Mouse (Mus musculus): Measurements from ENCODE around the gene Wrnip1. TPM values are rescaled to one million over a fixed set of nuclear protein-coding genes. Genes with fewer than 3 reads are reported as not detected.

Wrnip1 gene
- total and polyA plus RNA-seq, 2 experiments from 2014 or later: 38.0 to 85.1 TPM

GRCm38 (mm10) chr13:32834513-32834912 lies 32.7 kb downstream of the Wrnip1 start:
- H3K9ac ChIP-seq: no peak overlapping the region
- no peak overlapping the region for H3K4me2 ChIP-seq (ENCODE audit: low read depth)
- 93% methylated on average over 5 of the region's 5 CpGs for WGBS
- H3K9me3 ChIP-seq (ENCODE audit: low read length): no peaks in the 10 kb centered on the region
- no peaks in the 10 kb centered on the region for H3K27me3 ChIP-seq (ENCODE audit: insufficient read depth, low read length)
- H3K36me3 ChIP-seq (ENCODE audit: insufficient read depth): no peaks in the 10 kb centered on the region
- no peak overlapping the region for H3K4me3 ChIP-seq (ENCODE audit: low read depth, low read length)
- ATAC-seq (no peak), DNase-seq (no peak)
- no peak for TF ChIP-seq CTCF (IDR thresholded peaks at IDR 0.05; ENCODE audit: low read depth)
- H3K4me1 ChIP-seq (ENCODE audit: insufficient read depth): no peaks in the 10 kb centered on the region
- H3K27ac ChIP-seq (ENCODE audit: low read depth, low read length): no peak overlapping the region

GRCm38 (mm10) chr13:32839314-32839713 lies 37.5 kb downstream of the Wrnip1 start:
- H3K9ac ChIP-seq: no peak overlapping the region
- no peak overlapping the region for H3K27ac ChIP-seq (ENCODE audit: low read depth, low read length)
- H3K4me2 ChIP-seq (ENCODE audit: low read depth): no peak overlapping the region
- TF ChIP-seq CTCF (IDR thresholded peaks at IDR 0.05; ENCODE audit: low read depth): no peak
- no peaks in the 10 kb centered on the region for H3K27me3 ChIP-seq (ENCODE audit: insufficient read depth, low read length)
- ATAC-seq: no peak
- 50% methylated on average over 1 of the region's 1 CpGs for WGBS
- H3K4me1 ChIP-seq (ENCODE audit: insufficient read depth): no peaks in the 10 kb centered on the region
- DNase-seq: no peak
- no peak overlapping the region for H3K4me3 ChIP-seq (ENCODE audit: low read depth, low read length)
- no peaks in the 10 kb centered on the region for H3K9me3 ChIP-seq (ENCODE audit: low read length)
- no peaks in the 10 kb centered on the region for H3K36me3 ChIP-seq (ENCODE audit: insufficient read depth)

- Histone ChIP-seq H3K9ac (no peak overlapping the region), H3K4me3 (ENCODE audit: low read depth, low read length) (no peak overlapping the region), H3K9me3 (ENCODE audit: low read length) (no peaks in the 10 kb centered on the region), H3K36me3 (ENCODE audit: insufficient read depth) (no peaks in the 10 kb centered on the region), H3K4me1 (ENCODE audit: insufficient read depth) (no peaks in the 10 kb centered on the region), H3K4me2 (ENCODE audit: low read depth) (no peak overlapping the region), H3K27ac (ENCODE audit: low read depth, low read length) (no peak overlapping the region), H3K27me3 (ENCODE audit: insufficient read depth, low read length) (no peaks in the 10 kb centered on the region)
- TF ChIP-seq CTCF (IDR thresholded peaks at IDR 0.05; ENCODE audit: low read depth): no peak
- 85% methylated on average over 3 of the region's 3 CpGs for WGBS
- DNase-seq (no peak), ATAC-seq (no peak)
These were observed 39.5 kb downstream of the Wrnip1 start for GRCm38 (mm10) chr13:32841349-32841748.

- H3K9ac ChIP-seq: no peak overlapping the region
- no peaks in the 10 kb centered on the region for H3K27me3 ChIP-seq (ENCODE audit: insufficient read depth, low read length)
- no peak for TF ChIP-seq CTCF (IDR thresholded peaks at IDR 0.05; ENCODE audit: low read depth)
- no peak overlapping the region for H3K4me2 ChIP-seq (ENCODE audit: low read depth)
- ATAC-seq (no peak), DNase-seq (no peak)
- no peaks in the 10 kb centered on the region for H3K4me1 ChIP-seq (ENCODE audit: insufficient read depth)
- H3K27ac ChIP-seq (ENCODE audit: low read depth, low read length): no peak overlapping the region
- no peaks in the 10 kb centered on the region for H3K36me3 ChIP-seq (ENCODE audit: insufficient read depth)
- H3K4me3 ChIP-seq (ENCODE audit: low read depth, low read length): no peak overlapping the region
- no peaks in the 10 kb centered on the region for H3K9me3 ChIP-seq (ENCODE audit: low read length)
These were observed 44.4 kb downstream of the Wrnip1 start for GRCm38 (mm10) chr13:32846221-32846620.

GRCm38 (mm10) chr13:32849092-32849491 lies 47.3 kb downstream of the Wrnip1 start:
- ATAC-seq: no peak
- no peaks in the 10 kb centered on the region for H3K4me1 ChIP-seq (ENCODE audit: insufficient read depth)
- H3K9ac ChIP-seq: no peak overlapping the region
- H3K27ac ChIP-seq (ENCODE audit: low read depth, low read length): no peak overlapping the region
- no peaks in the 10 kb centered on the region for H3K27me3 ChIP-seq (ENCODE audit: insufficient read depth, low read length)
- 75% methylated on average over 4 of the region's 4 CpGs for WGBS
- H3K4me3 ChIP-seq (ENCODE audit: low read depth, low read length): no peak overlapping the region
- no peak for DNase-seq
- H3K4me2 ChIP-seq (ENCODE audit: low read depth): no peak overlapping the region
- H3K9me3 ChIP-seq (ENCODE audit: low read length): no peaks in the 10 kb centered on the region
- TF ChIP-seq CTCF (IDR thresholded peaks at IDR 0.05; ENCODE audit: low read depth): no peak
- H3K36me3 ChIP-seq (ENCODE audit: insufficient read depth): no peaks in the 10 kb centered on the region

GRCm38 (mm10) chr13:32849531-32850123 lies 47.8 kb downstream of the Wrnip1 start:
- H3K4me3 ChIP-seq (ENCODE audit: low read depth, low read length): no peak overlapping the region
- no peak overlapping the region for H3K27ac ChIP-seq (ENCODE audit: low read depth, low read length)
- no peaks in the 10 kb centered on the region for H3K36me3 ChIP-seq (ENCODE audit: insufficient read depth)
- H3K9ac ChIP-seq: no peak overlapping the region
- TF ChIP-seq CTCF (IDR thresholded peaks at IDR 0.05; ENCODE audit: low read depth): no peak
- DNase-seq (no peak), ATAC-seq (no peak)
- H3K4me1 ChIP-seq (ENCODE audit: insufficient read depth): no peaks in the 10 kb centered on the region
- no peaks in the 10 kb centered on the region for H3K9me3 ChIP-seq (ENCODE audit: low read length)
- no peaks in the 10 kb centered on the region for H3K27me3 ChIP-seq (ENCODE audit: insufficient read depth, low read length)
- H3K4me2 ChIP-seq (ENCODE audit: low read depth): no peak overlapping the region

GRCm38 (mm10) chr13:32850156-32850555 lies 48.3 kb downstream of the Wrnip1 start:
- no peak for TF ChIP-seq CTCF (IDR thresholded peaks at IDR 0.05; ENCODE audit: low read depth)
- Histone ChIP-seq H3K27me3 (ENCODE audit: insufficient read depth, low read length) (no peaks in the 10 kb centered on the region), H3K4me3 (ENCODE audit: low read depth, low read length) (no peak overlapping the region), H3K9ac (no peak overlapping the region), H3K27ac (ENCODE audit: low read depth, low read length) (no peak overlapping the region), H3K4me1 (ENCODE audit: insufficient read depth) (no peaks in the 10 kb centered on the region), H3K36me3 (ENCODE audit: insufficient read depth) (no peaks in the 10 kb centered on the region), H3K9me3 (ENCODE audit: low read length) (no peaks in the 10 kb centered on the region), H3K4me2 (ENCODE audit: low read depth) (no peak overlapping the region)
- DNase-seq (no peak), ATAC-seq (no peak)
- 74% methylated on average over 1 of the region's 1 CpGs for whole genome bisulfite sequencing

Data from forebrain, postnatal 0 days (tissue).